Mouse (Mus musculus) layer of hippocampus, adult 2 months (tissue): ENCODE measurements at regions not wholly inside any gene's neighbourhood (a gene's known extent, or its start where the extent isn't known, plus 50 kb on each side); places are given as distances from the start of the nearest gene placed in this dataset.

Source experiments
- DNase-seq, 2 experiments: peaks; one replicate each; pipeline ENCODE4 v3.0.0; 2022; ENCODE audit warnings: low spot score in 2 of 2
- H3K27ac ChIP-seq: fragments of 200-600 bp; 2 replicates; pipeline ENCODE4 v1.8.1; 2022
- H3K4me3 ChIP-seq: fragments of 200-600 bp; 2 replicates; pipeline ENCODE4 v1.8.1; 2022; ENCODE audit warnings: mild to moderate bottlenecking
- CTCF ChIP-seq: fragments of 200-600 bp; conservative IDR thresholded peaks from 2 replicates; pipeline ENCODE4 v1.8.1; 2022; ENCODE audit warnings: antibody characterized with exemption, mild to moderate bottlenecking, moderate library complexity

- TF ChIP-seq CTCF = no peak
- DNase-seq = no peak
- Histone ChIP-seq H3K27ac (no peak overlapping the region), H3K4me3 (no peak overlapping the region)
Measured at GRCm38 (mm10) chr5:54178966-54179547, 180.8 kb downstream of the Stim2 start.

GRCm38 (mm10) chr5:54180192-54180611 lies 181.9 kb downstream of the Stim2 start:
- Histone ChIP-seq H3K27ac (no peak overlapping the region), H3K4me3 (no peak overlapping the region)
- no peak for DNase-seq
- TF ChIP-seq CTCF = no peak

DNA sequence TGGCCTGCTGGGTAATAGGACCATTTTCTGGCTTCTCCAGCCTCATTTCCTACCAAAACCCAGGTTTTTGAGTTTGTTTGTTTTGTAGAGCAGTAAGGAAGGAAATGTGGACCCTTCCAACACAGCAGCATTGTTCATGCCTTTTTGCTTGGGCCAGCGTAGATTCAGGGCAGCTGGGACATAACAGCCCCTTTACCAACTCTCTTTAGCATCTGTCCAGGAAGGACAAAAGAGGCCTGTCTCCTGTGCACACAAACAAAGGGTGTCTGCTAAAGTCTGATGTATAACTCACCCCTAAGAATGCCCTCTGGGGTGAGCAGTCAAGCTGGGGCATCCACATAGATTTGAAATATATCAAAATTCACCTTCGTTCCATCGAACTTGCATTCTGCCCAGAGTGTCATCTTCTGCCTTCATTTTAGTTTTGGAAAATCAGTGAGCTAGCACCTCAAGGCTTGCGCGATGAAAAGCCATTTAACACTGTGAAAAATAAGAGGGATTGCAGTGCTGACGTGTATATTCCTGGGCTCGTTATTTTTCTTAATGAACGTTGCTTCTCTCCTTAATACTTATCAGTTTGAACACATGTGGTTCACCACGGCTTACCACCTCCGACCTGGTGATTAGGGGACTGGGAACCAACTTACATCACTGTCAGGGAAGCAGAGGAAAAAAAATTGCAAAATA lies 182.5 kb downstream of the Stim2 start:
- Histone ChIP-seq H3K27ac (no peak overlapping the region), H3K4me3 (no peak overlapping the region)
- TF ChIP-seq CTCF = no peak
- DNase-seq = no peak

GRCm38 (mm10) chr5:54181327-54181863 lies 183.1 kb downstream of the Stim2 start:
- Histone ChIP-seq H3K27ac (no peak overlapping the region), H3K4me3 (peak overlapping the region; percentile 33)
- TF ChIP-seq CTCF = no peak
- DNase-seq = no peak

GRCm38 (mm10) chr5:54182754-54183153 lies 184.5 kb downstream of the Stim2 start:
- no peak for DNase-seq
- no peak for TF ChIP-seq CTCF
- H3K27ac ChIP-seq = no peak overlapping the region
- no peak overlapping the region for H3K4me3 ChIP-seq

DNA sequence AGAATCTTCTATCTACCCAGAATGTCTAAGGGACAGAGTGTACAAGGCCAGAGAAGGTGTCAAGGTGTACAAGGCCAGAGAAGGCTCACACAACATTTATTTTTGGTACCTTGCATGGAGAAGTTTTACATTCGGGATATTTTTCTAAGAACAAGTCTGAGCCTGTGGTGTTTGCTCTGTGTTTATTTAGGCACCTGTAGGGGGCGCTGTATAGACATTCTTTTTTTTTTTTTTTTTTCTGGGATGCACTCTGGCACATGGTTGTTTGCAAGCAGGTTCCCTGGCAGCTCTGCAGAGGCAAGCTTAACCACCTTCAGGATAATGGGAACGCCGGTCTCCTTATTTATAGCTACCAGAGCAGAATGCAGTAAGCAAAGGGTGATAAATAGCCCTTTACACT lies 187.4 kb downstream of the Stim2 start:
- no peak for DNase-seq
- TF ChIP-seq CTCF = peak; percentile 68
- no peak overlapping the region for H3K4me3 ChIP-seq
- no peak overlapping the region for H3K27ac ChIP-seq

DNA sequence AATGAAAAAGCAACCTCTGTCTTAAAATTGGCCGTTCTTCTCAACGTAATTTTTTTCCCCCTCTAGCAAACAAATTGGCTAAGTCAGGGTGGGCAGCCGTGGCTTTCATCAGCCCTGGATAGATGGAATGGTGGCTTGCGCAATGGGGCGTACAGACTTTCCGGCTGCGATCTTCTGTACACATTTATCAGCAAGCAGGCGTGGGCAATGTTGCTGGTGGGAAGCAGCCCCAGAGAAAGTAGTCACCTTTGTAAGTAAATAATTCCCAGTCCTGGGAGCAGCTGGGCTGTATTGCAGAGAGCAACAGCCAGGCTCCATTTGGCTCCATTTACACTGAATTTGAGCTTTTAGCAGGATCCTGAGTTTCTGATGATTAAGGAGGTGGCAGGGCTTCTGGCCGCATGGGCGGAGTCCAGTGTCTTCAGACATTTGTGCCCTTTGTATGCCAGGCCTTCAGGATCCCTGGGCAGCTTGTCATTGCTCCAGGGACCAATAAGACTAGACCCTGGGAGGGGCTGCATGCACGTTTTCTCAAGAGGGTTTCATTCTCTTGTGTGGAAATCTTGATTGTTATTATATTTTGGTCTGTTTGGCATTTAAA lies 187.9 kb downstream of the Stim2 start:
- Histone ChIP-seq H3K27ac (no peak overlapping the region), H3K4me3 (no peak overlapping the region)
- TF ChIP-seq CTCF = no peak
- DNase-seq = no peak

GRCm38 (mm10) chr5:54191688-54192087 lies 193.4 kb downstream of the Stim2 start:
- H3K27ac ChIP-seq = no peak overlapping the region
- H3K4me3 ChIP-seq = no peak overlapping the region
- peak; percentile 27 for DNase-seq
- peak; percentile 75 for TF ChIP-seq CTCF

DNA sequence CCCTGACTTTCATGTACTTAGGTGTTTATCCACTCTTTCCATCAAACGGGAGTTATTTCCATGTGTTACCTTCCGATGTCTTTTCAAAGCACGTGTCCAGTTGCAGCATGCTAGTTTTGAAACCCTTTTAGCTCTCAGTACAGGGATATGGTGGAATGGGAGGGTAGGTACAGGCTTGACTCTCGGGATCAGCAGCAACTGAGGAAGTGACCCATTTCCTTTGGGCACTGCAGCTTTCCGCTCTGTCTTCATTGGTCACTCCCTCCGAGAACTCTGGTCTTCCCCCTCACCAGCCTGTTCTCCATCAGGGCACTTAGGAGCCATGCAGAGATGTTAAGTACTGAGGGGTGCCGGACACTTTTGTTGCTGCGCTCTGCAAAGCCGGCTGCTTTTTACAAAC lies 196.5 kb downstream of the Stim2 start:
- no peak for DNase-seq
- no peak for TF ChIP-seq CTCF
- no peak overlapping the region for H3K27ac ChIP-seq

GRCm38 (mm10) chr5:54200032-54200431 lies 201.7 kb downstream of the Stim2 start:
- no peak overlapping the region for H3K27ac ChIP-seq
- TF ChIP-seq CTCF = no peak
- no peak overlapping the region for H3K4me3 ChIP-seq
- no peak for DNase-seq

More for the DNA sequence above, 196.5 kb downstream of the Stim2 start:
- no peak overlapping the region for H3K4me3 ChIP-seq

- DNase-seq = no peak
Measured at GRCm38 (mm10) chr5:54200587-54200986, 202.3 kb downstream of the Stim2 start.

GRCm38 (mm10) chr5:54211457-54211856 lies 213.2 kb downstream of the Stim2 start:
- Histone ChIP-seq H3K27ac (no peak overlapping the region), H3K4me3 (no peak overlapping the region)
- no peak for DNase-seq
- TF ChIP-seq CTCF = no peak

More at GRCm38 (mm10) chr5:54200587-54200986, 202.3 kb downstream of the Stim2 start:
- Histone ChIP-seq H3K4me3 (no peak overlapping the region), H3K27ac (no peak overlapping the region)
- no peak for TF ChIP-seq CTCF

- Histone ChIP-seq H3K27ac (no peak overlapping the region), H3K4me3 (no peak overlapping the region)
- no peak for DNase-seq
- TF ChIP-seq CTCF = no peak
Measured at GRCm38 (mm10) chr5:54212038-54212589, 213.8 kb downstream of the Stim2 start.
